Mouse (Mus musculus): ENCODE measurements around the gene Gm21366. TPM values are rescaled to one million over a fixed set of nuclear protein-coding genes. Genes with fewer than 3 reads are reported as not detected.
"Not testable (repeated sequence)": the region's sequence is repeated elsewhere in the genome, so short reads cannot be mapped to it uniquely, and the experiment has no call there.

The Gm21366 gene
- total RNA-seq (2014; fragmentation: Nextera tagmentation) (not detected in 2 replicates), total RNA-seq (2017) (not detected in 2 replicates)

- not testable (repeated sequence) for ATAC-seq (replicated peaks; ENCODE audit: poor library complexity, severe bottlenecking)
Observed at GRCm38 (mm10) chrY:22861156-22861555, at the start of gene Gm21366. Gene Gm21366, minus strand, starts transcription at chrY:22861256.
